Mouse (Mus musculus) liver, postnatal 0 days (tissue): ENCODE data around the gene Inpp4b.

Experiments
- CTCF ChIP-seq: sonication (generic); IDR thresholded peaks from 2 replicates; pipeline ENCODE4 v1.5.1; 2016; ENCODE audit warnings: antibody characterized with exemption, low read depth
- EP300 ChIP-seq: IDR thresholded peaks from 2 replicates; pipeline ENCODE4 v1.6.1; 2016; ENCODE audit warnings: antibody characterized with exemption, low read depth, mild to moderate bottlenecking

DNA sequence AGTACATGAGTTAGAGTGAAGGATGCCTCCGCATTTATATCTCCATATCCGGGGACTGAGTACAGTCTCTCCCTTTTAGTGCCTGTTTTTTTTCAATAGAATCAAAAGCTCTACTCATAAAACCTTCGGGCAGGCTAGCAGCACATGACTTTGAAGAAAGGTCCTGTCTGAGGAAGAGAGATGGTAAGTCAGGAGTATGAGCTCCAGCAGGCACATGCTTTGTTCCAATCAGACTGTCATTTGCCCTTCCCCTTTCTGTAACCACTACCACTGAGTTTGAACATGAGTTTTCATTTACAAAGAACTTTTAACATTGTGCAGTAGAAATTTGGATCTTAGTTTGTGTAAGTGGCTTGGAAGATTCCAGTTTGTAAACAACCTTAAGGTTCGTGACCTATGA, 223.1 kb downstream of the Inpp4b start:
- TF ChIP-seq EP300 (no peak), CTCF (no peak)
